Mouse (Mus musculus) left cerebral cortex, postnatal 10 days (tissue): ENCODE results near the gene Actr3b. TPM values are rescaled to one million over a fixed set of nuclear protein-coding genes. Genes with fewer than 3 reads are reported as not detected.
"Not testable (repeated sequence)": the region's sequence is repeated elsewhere in the genome, so short reads cannot be mapped to it uniquely, and the experiment has no call there.

Experiments used
- DNase-seq, 2 experiments: peaks; one replicate each; pipeline ENCODE4 v3.0.0; 2021 to 2022; ENCODE audit warnings: low spot score in 2 of 2, mixed read lengths in 1 of 2; ENCODE audit errors: extremely low spot score in 1 of 2
- intact Hi-C: fragments of 180-260 bp; cut with DNase I; formaldehyde crosslinking; loops from one replicate; pipeline ENCODE4 v1.15.1; 2025
- total RNA-seq, 2 experiments: library from RNA; stranded (reverse); gene quantifications; 2 replicates each; pipeline ENCODE4 v1.2.3; 2021

Actr3b gene
- total RNA-seq, 2 experiments from 2014 or later = 214 to 216 TPM

DNA sequence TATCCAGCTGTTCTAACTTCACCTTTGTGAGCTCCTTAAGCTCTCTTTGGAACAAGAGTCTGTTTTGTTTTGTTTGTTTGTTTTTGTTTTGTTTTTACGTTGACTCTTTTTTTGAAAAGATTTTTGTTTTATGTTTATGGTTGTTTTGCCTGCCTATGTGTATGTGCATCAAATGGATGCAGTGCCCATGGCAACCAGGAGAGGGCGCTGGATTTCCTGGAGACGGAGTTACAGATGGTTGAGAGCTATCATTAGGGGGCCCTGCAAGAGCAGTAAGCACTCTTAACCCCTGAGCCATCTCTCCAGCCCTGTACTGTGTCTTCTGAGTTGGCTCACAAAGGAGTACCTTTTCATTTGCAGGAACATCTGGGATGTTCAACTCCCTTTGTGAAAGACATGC, 110.8 kb downstream of the Actr3b start:
- no peak for DNase-seq
- intact Hi-C loops = no loop called here

DNA sequence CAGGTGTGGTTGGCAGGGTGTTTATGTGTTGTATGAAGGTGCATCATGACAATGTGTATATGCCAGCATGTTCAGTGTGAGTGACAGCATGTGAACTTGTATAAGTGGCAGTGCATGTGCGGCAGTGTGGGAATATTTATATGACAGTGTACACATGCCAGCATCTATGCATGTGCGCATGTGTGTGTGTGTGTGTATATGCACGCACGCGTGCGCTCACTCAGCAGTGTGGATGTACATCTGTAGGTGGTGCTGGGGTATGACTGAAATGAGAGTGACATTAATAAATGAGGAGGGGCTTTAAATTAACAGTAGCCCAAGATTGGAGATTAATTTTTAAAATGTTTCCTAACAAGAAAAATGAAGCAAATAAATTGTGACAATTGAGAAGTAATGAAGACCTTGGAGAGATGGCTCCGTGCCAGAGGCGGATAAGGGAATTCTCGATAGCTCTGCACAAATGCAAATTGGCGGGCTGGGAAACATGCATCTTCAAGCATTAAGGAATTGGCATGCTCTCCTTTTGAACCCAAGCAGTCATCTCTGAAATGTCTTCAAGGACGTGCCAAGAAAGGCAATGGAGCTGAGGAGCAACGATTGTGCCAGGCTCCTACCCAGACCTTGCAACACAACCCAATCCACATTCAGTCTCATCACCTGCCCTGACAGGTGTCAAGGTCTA, 111.7 kb downstream of the Actr3b start:
- DNase-seq = no peak
- intact Hi-C loops = no loop called here

DNA sequence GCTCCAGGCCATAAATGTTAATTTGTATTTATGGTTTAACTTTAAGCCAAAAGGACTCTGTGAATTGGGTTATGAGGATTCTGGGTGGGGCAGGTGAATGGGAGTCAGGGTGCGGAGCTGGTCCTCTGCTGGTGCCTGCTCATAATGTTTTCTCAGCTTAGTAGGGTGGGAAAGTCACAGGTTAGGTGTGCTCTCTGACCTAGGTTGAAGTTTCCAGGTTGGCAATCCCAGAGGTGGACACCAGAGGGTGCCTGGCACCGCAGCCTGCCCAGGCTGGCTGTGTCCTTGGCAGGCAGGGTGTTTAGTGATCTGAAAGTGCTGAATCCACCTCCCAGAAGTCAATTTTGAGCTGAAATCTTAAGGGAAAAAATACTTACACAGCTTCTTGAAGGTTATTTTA, 113.2 kb downstream of the Actr3b start:
- intact Hi-C loops = no loop called here
- DNase-seq = no peak

DNA sequence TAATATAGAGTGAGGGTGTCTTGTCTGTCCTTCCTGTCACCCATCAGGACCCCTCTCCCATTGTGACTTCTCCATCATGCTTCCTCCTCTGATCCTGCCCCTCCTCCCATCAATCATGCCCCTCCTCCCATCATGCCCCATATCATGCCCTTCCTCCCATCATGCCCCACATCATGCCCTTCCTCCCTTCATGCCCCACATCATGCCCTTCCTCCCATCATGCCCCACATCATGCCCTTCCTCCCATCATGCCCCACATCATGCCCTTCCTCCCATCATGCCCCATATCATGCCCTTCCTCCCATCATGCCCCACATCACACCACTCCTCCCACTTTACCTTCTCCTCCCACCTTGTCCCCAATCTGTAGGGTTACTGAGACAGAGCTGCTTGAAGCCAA, 116.1 kb downstream of the Actr3b start:
- DNase-seq, intact Hi-C loops: not testable (repeated sequence)

DNA sequence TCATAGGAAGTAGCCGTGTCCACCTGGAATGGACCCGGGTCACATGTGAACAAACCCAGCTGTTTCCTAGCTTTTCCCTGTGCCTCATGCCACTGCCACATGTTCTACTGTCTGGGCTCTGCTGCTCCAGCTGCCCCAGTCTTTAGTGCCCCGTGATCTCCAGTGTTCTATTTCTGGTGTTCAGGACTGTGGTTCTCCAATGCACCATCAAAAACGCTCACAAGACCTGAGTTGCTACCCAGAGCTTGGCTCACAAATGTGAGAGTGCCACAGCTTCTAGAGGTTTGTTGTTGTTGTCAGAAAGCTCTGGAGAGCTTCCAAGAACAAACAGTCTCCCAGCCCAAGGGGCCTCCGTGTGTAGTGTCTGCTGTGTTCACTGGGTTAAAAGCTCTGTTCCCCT, 117.5 kb downstream of the Actr3b start:
- no peak for DNase-seq
- intact Hi-C loops = no loop called here

DNA sequence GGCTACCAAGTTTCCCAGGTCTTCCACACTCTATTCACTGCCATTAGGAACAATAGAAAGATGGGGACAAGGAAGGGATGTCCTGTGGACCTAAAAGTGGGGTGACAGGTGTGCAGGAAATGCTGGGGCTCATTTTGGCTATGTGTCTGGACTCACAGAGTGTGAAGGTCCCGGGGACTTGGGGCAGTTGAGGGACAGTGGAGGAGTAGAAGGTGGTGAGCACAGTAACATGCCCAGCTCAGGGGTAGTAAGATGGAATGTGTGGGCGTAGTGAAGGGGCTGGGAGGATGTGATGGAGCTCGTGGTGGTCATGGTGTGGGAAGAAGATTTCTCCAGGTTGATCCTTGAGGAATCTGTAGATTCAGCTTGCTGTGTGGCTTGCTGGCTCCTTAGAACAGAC, 118.2 kb downstream of the Actr3b start:
- intact Hi-C loops = no loop called here
- no peak for DNase-seq

DNA sequence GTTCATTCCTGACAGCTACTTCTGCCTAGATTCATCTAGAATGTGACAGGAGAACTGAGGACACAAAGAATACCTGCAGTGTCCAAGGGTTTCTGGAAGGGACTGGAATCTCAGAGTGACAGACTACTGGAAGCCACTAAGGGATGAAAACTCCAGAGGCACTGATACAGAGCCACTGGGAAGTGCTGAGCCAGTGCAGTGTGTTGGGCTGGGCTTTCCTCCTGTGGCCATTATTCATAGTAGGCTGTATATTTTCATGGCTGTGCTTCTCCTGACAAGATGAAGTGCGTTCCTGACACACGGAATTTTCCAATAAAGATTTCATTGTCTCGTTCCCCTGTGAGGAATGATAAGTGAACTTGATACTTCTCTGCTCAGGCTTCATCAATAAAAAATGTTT, 126.9 kb downstream of the Actr3b start:
- no peak for DNase-seq
- intact Hi-C loops = no loop called here

DNA sequence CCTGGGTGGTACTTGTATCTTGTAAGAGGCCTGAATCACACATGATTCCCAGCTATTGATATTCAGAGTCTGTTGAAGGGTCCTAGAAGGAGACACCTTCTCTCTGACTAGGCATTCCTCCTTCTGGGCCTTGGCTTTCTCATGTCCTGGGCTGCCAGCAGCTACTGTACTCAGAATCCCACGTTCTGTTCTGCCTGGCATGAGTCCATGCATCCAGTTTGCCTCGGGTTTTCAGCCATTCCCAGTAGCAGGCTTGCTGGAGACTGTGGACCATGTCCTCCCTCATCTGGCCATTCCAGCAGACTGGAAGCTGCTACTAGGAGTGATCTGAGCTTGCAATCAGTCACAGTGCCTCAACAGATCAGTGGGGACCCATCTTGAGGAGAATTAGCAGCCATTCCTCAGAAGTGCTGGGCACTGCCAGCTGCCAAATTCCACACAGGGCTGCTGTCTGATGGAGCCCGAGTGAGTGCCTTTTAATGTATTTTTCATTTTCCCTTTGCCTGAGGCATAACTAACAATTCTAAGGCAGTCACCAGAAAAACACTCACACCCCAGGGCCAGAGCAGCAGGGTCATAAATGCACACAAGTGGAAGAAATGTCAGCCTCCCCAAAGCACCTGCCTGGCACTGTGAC, 130.1 kb downstream of the Actr3b start:
- no peak for DNase-seq
- intact Hi-C loops = no loop called here

DNA sequence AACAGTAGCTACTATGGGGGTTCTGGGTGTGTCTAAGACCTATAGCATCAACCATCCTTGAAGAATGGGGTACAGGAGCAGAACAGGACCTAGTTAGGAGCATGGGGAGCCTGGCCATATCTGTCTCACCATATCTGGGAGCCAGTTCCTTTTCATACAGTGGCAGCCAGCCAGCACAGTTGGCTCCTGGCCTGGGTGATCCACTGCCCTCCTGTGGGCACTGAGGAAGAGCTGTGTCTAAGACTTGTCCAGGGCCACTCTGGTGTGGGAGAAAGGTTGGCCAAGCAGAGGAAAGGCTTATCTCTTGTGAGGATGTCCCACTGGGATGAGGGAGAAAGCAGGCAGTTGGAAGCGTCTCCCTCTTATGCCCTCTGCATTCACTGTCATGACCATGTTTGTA, 131.5 kb downstream of the Actr3b start:
- DNase-seq = peak in 1 of 2 experiments; percentile 37
- intact Hi-C loops = no loop called here

Other genes starting within 250 kb of the Actr3b start
- under 1 TPM in 1 of 2 experiments, not detected in 1; 0.22 TPM for gene Cct8l1, start 243.9 kb upstream of the Actr3b start, total RNA-seq
- 1 to 10 TPM; 3.9 to 5.4 TPM for gene Xrcc2, start 54.2 kb upstream of the Actr3b start, total RNA-seq
- not detected for gene Gm21663, start 182.4 kb downstream of the Actr3b start, total RNA-seq
- not detected for gene Gm21671, start 194.4 kb downstream of the Actr3b start, total RNA-seq
- gene Gm21680, start 212.7 kb downstream of the Actr3b start, total RNA-seq = not detected
- not detected for gene Gm21698, start 228.7 kb downstream of the Actr3b start, total RNA-seq
- gene Gm1979, start 244.8 kb downstream of the Actr3b start, total RNA-seq = not detected